Mouse (Mus musculus): ENCODE results near the gene Mthfd2. TPM values are rescaled to one million over a fixed set of nuclear protein-coding genes. Genes with fewer than 3 reads are reported as not detected.

Gene Mthfd2
- polyA plus RNA-seq (2016; fragmentation: Nextera tagmentation; extraction: Ambion mirVana) = 30.8 and 33.1 TPM in 2 replicates

DNA sequence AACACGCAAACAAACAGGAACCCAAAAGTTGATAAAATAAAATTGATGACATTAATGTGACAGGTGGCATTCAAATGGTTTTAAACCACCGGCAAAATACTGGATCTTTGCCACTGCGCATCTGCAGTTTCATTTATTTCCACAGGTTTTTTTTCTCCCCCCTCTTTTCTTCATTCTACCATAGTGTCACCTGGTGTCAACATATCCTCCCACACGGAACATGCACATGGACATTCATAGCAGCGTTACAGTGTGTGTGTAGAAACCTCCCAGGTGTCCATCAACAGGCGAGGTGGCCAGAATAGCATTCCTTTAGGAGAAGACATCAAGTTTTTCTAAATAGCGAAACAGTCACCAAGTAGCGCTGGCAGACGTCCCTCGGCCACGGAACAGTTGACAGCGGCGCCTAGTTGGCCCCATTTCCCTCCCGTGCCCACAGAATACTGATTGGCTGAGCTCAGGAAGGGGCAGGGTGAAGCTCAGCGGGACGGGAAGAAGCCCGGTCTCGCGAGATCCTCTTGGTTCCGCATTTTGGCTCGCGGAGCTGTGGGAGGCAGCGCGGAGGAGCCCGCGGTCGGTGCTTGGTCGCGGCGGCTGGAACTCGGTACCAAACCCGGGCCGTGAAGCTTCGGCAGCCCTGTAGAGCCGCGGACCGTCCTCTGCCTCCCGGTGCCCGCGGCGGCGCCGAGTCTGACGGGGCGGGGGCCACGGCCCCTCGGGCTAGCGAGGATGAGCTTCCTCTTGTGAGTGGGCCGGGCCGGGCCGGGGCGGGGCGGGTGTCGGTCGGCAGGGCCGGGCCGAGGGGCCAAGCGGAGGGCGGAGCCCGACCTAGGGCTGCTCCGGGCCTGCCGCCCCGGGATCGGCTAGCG, at the start of gene Mthfd2, which contains the start of gene Mob1a:
Gene Mthfd2, minus strand, starts transcription at position 384 of the 869 bp plus-strand sequence.
Gene Mob1a, plus strand, starts transcription at position 492 of the 869 bp plus-strand sequence.
- peak within 1 kb of the TSS; percentile 96 for H3K9ac ChIP-seq
- peak; percentile 98 for ATAC-seq (ENCODE audit: low FRiP score, low read depth)
- peaks cover 7% of the 10 kb centered on the region for H3K36me3 ChIP-seq
- H3K4me2 ChIP-seq (replicated peaks) = peak within 1 kb of the TSS; percentile 83
- H3K4me3 ChIP-seq = peak within 1 kb of the TSS; percentile 82
- peak within 1 kb of the TSS; percentile 88 for H3K27ac ChIP-seq
- no peaks in the 10 kb centered on the region for H3K27me3 ChIP-seq (replicated peaks)
- WGBS = 1% methylated on average over 65 of the region's 65 CpGs
- peaks cover 11% of the 10 kb centered on the region for H3K4me1 ChIP-seq
- no peaks in the 10 kb centered on the region for H3K9me3 ChIP-seq

- WGBS = 92% methylated on average over 9 of the region's 9 CpGs
- H3K27ac ChIP-seq = no peak overlapping the region
These were observed 48.1 kb upstream of the Mthfd2 start for GRCm38 (mm10) chr6:83373704-83374300.

GRCm38 (mm10) chr6:83371350-83371749, 45.6 kb upstream of the Mthfd2 start:
- no peak overlapping the region for H3K4me3 ChIP-seq
- H3K9ac ChIP-seq = no peak overlapping the region
- H3K4me2 ChIP-seq (replicated peaks) = no peak overlapping the region
- no peaks in the 10 kb centered on the region for H3K27me3 ChIP-seq (replicated peaks)
- H3K27ac ChIP-seq = no peak overlapping the region
- peaks cover 94% of the 10 kb centered on the region for H3K36me3 ChIP-seq
- ATAC-seq (ENCODE audit: low FRiP score, low read depth) = no peak
- H3K9me3 ChIP-seq = no peaks in the 10 kb centered on the region
- H3K4me1 ChIP-seq = no peaks in the 10 kb centered on the region
- 87% methylated on average over 3 of the region's 3 CpGs for WGBS

More at GRCm38 (mm10) chr6:83373704-83374300, 48.1 kb upstream of the Mthfd2 start:
- peaks cover 95% of the 10 kb centered on the region for H3K36me3 ChIP-seq
- H3K4me2 ChIP-seq (replicated peaks) = no peak overlapping the region
- no peak overlapping the region for H3K4me3 ChIP-seq
- no peaks in the 10 kb centered on the region for H3K27me3 ChIP-seq (replicated peaks)
- no peak overlapping the region for H3K9ac ChIP-seq
- no peaks in the 10 kb centered on the region for H3K4me1 ChIP-seq
- H3K9me3 ChIP-seq = no peaks in the 10 kb centered on the region
- no peak for ATAC-seq (ENCODE audit: low FRiP score, low read depth)

DNA sequence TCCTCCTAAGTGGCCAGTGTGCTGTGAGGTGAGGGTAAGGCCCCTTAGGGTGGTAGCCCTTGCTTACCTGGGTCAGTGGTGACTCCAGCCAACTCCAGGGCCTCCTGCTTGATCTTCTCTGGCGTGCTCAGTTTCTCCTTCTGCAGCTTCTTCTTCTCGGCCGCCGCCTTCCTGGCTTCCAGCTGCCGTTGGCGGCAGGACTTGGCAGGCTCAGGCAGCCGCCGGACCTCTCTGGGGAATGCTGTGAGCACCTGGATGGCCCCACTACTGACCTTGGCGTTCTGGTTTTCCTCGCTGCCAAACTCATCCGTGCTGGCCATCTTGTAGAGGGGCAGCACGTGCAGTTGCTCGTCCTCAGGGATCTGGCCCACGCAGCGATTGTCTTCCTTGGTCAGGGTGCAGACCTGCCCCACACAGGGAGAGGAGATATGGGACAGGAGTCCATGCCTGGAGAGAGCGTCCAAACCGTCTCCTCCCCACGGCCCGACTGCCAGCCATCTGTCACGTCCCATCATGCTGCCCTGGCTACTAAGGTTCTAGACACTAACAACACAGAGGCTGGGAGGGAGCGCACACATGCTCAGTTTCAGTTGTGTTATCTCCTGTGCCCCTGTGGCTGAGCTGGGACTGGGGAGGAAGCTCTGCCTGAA, 44.7 kb upstream of the Mthfd2 start:
- 93% methylated on average over 21 of the region's 21 CpGs for WGBS
- Histone ChIP-seq H3K36me3 (peaks cover 89% of the 10 kb centered on the region), H3K4me2 (replicated peaks) (no peak overlapping the region), H3K9ac (no peak overlapping the region), H3K27me3 (replicated peaks) (no peaks in the 10 kb centered on the region), H3K27ac (no peak overlapping the region), H3K9me3 (no peaks in the 10 kb centered on the region), H3K4me1 (no peaks in the 10 kb centered on the region), H3K4me3 (no peak overlapping the region)
- ATAC-seq (ENCODE audit: low FRiP score, low read depth) = no peak

DNA sequence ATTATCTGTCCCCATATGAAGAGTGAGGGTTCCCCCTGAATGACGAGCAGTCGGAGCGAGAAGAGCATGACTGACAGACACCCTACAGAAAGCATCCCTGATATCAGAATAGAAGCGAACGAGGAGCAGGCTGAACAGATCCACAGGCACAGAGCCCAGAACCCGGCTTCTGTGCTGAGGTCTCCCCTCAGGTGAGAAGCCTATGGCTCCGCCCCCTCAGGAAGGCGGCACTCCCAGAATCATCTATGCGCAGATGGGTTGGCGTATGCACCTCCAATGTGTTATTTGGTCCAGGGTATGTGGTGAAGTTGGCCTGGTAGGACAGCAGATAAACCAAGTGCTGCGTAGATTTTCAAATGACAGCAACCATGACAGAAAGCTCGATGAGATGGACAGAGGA, 37.4 kb upstream of the Mthfd2 start:
- ATAC-seq (ENCODE audit: low FRiP score, low read depth) = no peak
- no peaks in the 10 kb centered on the region for H3K9me3 ChIP-seq
- H3K27ac ChIP-seq = no peak overlapping the region
- peaks cover 65% of the 10 kb centered on the region for H3K36me3 ChIP-seq
- H3K4me2 ChIP-seq (replicated peaks) = no peak overlapping the region
- H3K4me3 ChIP-seq = no peak overlapping the region
- H3K27me3 ChIP-seq (replicated peaks) = no peaks in the 10 kb centered on the region
- H3K4me1 ChIP-seq = no peaks in the 10 kb centered on the region
- 94% methylated on average over 12 of the region's 12 CpGs for WGBS
- no peak overlapping the region for H3K9ac ChIP-seq

DNA sequence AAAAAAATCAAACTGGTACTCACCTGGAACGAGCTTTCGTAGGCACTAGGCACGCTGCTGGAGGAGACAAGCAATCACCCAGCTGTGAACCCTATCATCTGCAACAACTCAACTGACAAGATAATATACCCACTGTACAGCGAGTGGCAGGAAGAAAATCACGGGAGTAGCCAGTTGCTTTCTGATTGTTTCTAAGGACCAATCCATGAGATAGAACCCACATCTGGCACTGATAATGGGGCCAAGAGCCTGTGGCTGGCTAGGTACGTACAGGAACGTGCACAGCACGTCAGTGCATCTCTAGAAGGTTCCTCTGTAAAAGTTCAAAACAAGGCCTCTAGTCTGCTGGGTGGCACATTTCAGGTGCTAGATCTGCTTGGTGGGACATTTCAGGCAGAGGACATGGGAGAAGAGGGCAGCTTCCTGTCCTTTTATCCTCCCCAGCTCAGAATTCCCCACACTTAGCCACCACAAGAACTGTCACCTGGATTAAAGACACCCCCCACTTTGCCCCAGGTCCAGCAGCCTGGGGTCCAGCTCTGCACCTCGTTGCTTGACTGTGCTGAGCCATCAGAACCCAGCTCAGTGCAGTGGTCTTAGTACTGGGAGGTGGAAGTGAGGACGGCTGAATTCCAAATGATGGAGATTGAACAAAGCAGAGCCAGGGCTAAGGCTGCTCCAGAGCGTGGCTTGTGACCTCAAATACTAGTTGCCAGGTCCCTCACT, 36.0 kb upstream of the Mthfd2 start:
- Histone ChIP-seq H3K9ac (no peak overlapping the region), H3K9me3 (no peaks in the 10 kb centered on the region), H3K27ac (no peak overlapping the region)

DNA sequence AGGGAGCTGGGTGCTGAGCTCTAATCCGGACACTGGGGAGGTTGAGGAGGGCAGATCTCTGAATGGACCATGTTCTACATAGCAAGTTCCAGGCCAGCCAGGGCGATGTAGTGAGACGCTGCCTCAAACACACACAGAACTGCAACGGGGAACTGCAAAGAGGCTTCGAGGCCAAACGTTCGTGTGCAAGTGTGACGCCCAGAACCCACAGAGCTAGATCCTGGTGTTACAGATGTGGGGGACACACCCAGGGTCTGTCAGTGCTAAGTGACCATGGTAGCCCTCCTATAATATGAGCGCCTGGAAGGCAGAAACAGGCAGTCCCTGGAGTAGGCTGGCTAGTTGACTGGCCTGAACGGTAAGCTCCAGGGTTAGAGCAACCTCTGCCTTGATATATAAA, 31.7 kb upstream of the Mthfd2 start:
- Histone ChIP-seq H3K27me3 (replicated peaks) (no peaks in the 10 kb centered on the region), H3K9ac (no peak overlapping the region), H3K9me3 (no peaks in the 10 kb centered on the region), H3K4me3 (no peak overlapping the region), H3K36me3 (peaks cover 57% of the 10 kb centered on the region), H3K27ac (no peak overlapping the region), H3K4me2 (replicated peaks) (no peak overlapping the region), H3K4me1 (no peaks in the 10 kb centered on the region)
- WGBS = 94% methylated on average over 10 of the region's 10 CpGs
- no peak for ATAC-seq (ENCODE audit: low FRiP score, low read depth)

More for the DNA sequence above, 36.0 kb upstream of the Mthfd2 start:
- Histone ChIP-seq H3K4me1 (no peaks in the 10 kb centered on the region), H3K4me2 (replicated peaks) (no peak overlapping the region), H3K27me3 (replicated peaks) (no peaks in the 10 kb centered on the region), H3K36me3 (peaks cover 54% of the 10 kb centered on the region), H3K4me3 (no peak overlapping the region)
- no peak for ATAC-seq (ENCODE audit: low FRiP score, low read depth)
- 90% methylated on average over 11 of the region's 11 CpGs for WGBS

- H3K27me3 ChIP-seq (replicated peaks) = no peaks in the 10 kb centered on the region
- H3K4me1 ChIP-seq = no peaks in the 10 kb centered on the region
- peaks cover 56% of the 10 kb centered on the region for H3K36me3 ChIP-seq
- no peak overlapping the region for H3K4me2 ChIP-seq (replicated peaks)
- 25% methylated on average over 7 of the region's 7 CpGs for WGBS
- no peak overlapping the region for H3K9ac ChIP-seq
- no peaks in the 10 kb centered on the region for H3K9me3 ChIP-seq
- no peak overlapping the region for H3K4me3 ChIP-seq
- H3K27ac ChIP-seq = no peak overlapping the region
- ATAC-seq (ENCODE audit: low FRiP score, low read depth) = peak; percentile 55; the same call in 1 of the 2 replicates
These were observed 30.9 kb upstream of the Mthfd2 start for GRCm38 (mm10) chr6:83356569-83357138.

DNA sequence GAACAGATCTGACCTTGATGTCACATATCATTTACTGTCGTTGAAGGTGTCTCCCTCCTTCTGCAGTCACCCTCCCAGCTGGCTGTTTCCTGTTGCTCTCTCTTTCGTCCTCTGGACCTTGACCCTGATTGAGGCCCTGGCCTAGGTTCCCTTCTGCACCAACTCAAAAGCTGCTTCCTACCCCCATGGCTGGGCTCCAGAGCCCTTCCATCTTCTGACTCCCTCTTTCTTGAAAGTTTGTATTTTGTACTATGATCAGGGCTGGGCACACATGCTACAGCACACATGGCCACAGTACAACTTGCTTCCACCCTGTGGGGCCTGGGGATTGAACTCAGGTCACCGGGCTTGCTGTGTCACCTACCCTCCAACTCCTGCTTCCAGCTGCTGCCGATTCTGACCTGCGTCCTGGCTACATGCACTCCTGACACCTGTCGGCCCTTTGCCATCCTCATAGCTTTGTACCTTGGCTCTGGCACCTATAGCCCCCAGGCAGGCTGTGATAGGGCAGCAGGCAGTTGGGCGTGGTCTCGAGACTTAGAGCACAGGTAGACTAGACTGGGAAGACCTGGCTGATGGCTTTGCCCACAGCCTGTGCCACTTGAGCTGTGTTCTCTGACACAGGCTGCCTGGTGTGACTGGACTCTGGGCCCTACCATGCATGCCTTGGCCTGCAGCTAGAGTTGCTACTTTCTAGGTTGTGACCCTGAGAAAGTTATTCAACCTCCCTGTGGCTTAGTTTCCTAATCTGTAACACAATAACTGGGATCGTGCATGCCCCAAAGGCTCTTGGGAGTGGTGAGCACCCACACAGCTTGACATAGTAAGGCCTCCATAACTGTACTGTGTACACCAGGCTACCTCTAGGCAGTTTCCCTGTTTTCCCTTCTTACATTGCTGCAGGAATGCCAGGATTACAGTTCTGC, 29.4 kb upstream of the Mthfd2 start:
- no peak for ATAC-seq (ENCODE audit: low FRiP score, low read depth)
- peaks cover 44% of the 10 kb centered on the region for H3K36me3 ChIP-seq
- no peak overlapping the region for H3K9ac ChIP-seq
- H3K4me2 ChIP-seq (replicated peaks) = no peak overlapping the region
- no peak overlapping the region for H3K27ac ChIP-seq
- no peaks in the 10 kb centered on the region for H3K27me3 ChIP-seq (replicated peaks)
- 85% methylated on average over 9 of the region's 9 CpGs for WGBS
- H3K4me1 ChIP-seq = peaks cover 3% of the 10 kb centered on the region
- H3K4me3 ChIP-seq = no peak overlapping the region
- no peaks in the 10 kb centered on the region for H3K9me3 ChIP-seq

DNA sequence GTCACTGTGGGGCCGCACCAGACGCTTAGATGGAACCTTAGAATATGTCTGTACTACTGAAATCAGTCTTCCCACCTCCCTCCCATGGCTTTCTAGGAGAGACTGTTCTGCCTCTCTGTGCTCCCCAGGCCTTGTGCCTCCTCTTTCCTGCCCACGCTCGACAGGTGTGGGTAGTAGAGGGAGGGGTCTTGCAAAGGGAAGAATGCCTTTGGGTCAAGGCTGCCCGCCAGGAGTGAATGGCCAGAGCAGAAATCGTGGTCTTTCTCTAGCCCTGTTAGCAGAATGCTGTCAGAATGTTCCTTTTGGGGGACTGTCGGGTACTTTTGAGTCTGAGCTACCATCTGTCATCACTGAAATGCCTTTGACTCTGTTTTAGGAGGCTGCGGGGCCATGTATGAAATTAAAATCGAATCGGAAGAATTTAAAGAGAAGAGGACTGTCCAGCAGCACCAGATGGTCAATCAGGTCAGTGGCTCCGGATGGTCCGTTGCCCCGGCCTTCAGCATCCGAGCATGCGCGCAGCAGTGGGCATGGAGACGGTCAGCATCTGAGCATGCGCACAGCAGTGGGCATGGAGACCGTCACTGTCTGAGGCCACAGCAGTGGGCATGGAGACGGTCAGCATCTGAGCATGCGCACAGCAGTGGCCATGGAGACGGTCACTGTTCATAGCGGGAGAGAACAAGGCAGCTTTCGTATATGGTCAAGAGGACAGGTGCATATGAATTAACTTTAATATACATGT, 27.1 kb upstream of the Mthfd2 start:
- no peaks in the 10 kb centered on the region for H3K9me3 ChIP-seq
- no peak overlapping the region for H3K4me3 ChIP-seq
- no peak overlapping the region for H3K9ac ChIP-seq
- WGBS = 93% methylated on average over 24 of the region's 24 CpGs
- H3K36me3 ChIP-seq = peaks cover 26% of the 10 kb centered on the region
- peaks cover 13% of the 10 kb centered on the region for H3K4me1 ChIP-seq
- ATAC-seq (ENCODE audit: low FRiP score, low read depth) = no peak
- H3K4me2 ChIP-seq (replicated peaks) = no peak overlapping the region
- H3K27me3 ChIP-seq (replicated peaks) = no peaks in the 10 kb centered on the region
- no peak overlapping the region for H3K27ac ChIP-seq

All from neural tube, embryonic 12.5 days (tissue).